Mouse (Mus musculus): ENCODE data around the gene Fzd5.

The Fzd5 gene

GRCm38 (mm10) chr1:64737502-64738179 is at the start of gene Fzd5:
Gene Fzd5, minus strand, starts transcription at chr1:64737751.
- peak; percentile 96 for DNase-seq (ENCODE audit: low spot score)

GRCm38 (mm10) chr1:64779863-64780262 is 42.3 kb upstream of the Fzd5 start:
- no peak for DNase-seq (ENCODE audit: low spot score)

GRCm38 (mm10) chr1:64779415-64779814 is 41.9 kb upstream of the Fzd5 start:
- no peak for DNase-seq (ENCODE audit: low spot score)

- DNase-seq (ENCODE audit: low spot score): no peak
Observed at GRCm38 (mm10) chr1:64773305-64773704, 35.8 kb upstream of the Fzd5 start.

GRCm38 (mm10) chr1:64770169-64770568 is 32.6 kb upstream of the Fzd5 start:
- no peak for DNase-seq (ENCODE audit: low spot score)

- DNase-seq (ENCODE audit: low spot score): no peak
Observed at GRCm38 (mm10) chr1:64761646-64762045, 24.1 kb upstream of the Fzd5 start.

GRCm38 (mm10) chr1:64757766-64758165 is 20.2 kb upstream of the Fzd5 start:
- no peak for DNase-seq (ENCODE audit: low spot score)

GRCm38 (mm10) chr1:64757254-64757653 is 19.7 kb upstream of the Fzd5 start:
- no peak for DNase-seq (ENCODE audit: low spot score)

GRCm38 (mm10) chr1:64756640-64757030 is 19.1 kb upstream of the Fzd5 start:
- DNase-seq (ENCODE audit: low spot score): no peak

GRCm38 (mm10) chr1:64755971-64756639 is 18.6 kb upstream of the Fzd5 start:
- no peak for DNase-seq (ENCODE audit: low spot score)

GRCm38 (mm10) chr1:64754658-64755057 is 17.1 kb upstream of the Fzd5 start:
- no peak for DNase-seq (ENCODE audit: low spot score)

- no peak for DNase-seq (ENCODE audit: low spot score)
Observed at GRCm38 (mm10) chr1:64753668-64754067, 16.1 kb upstream of the Fzd5 start.

- DNase-seq (ENCODE audit: low spot score): no peak
Observed at GRCm38 (mm10) chr1:64753109-64753508, 15.6 kb upstream of the Fzd5 start.

- no peak for DNase-seq (ENCODE audit: low spot score)
Observed at GRCm38 (mm10) chr1:64744616-64745015, 7.1 kb upstream of the Fzd5 start.

- DNase-seq (ENCODE audit: low spot score): no peak
Observed at GRCm38 (mm10) chr1:64742741-64743408, 5.3 kb upstream of the Fzd5 start.

GRCm38 (mm10) chr1:64738661-64739082 is 1.1 kb upstream of the Fzd5 start:
- peak; percentile 64 for DNase-seq (ENCODE audit: low spot score)

- no peak for DNase-seq (ENCODE audit: low spot score)
Observed at GRCm38 (mm10) chr1:64738180-64738555, 617 bp upstream of the Fzd5 start.

- peak; percentile 70 for DNase-seq (ENCODE audit: low spot score)
Observed at GRCm38 (mm10) chr1:64736681-64737501, 660 bp downstream of the Fzd5 start.

- peak; percentile 74 for DNase-seq (ENCODE audit: low spot score)
Observed at GRCm38 (mm10) chr1:64735781-64736680, 1.5 kb downstream of the Fzd5 start.

GRCm38 (mm10) chr1:64734771-64735750 is 2.5 kb downstream of the Fzd5 start:
- peak; percentile 52 for DNase-seq (ENCODE audit: low spot score)
